Mouse (Mus musculus) lung, postnatal 36 days (tissue): ENCODE measurements around the gene Rps15.

Experiments used
- DNase-seq: peaks from one replicate; pipeline ENCODE4 v3.0.0; 2022; ENCODE audit warnings: mixed read lengths

Gene Rps15

GRCm38 (mm10) chr10:80261585-80261968 is 30.7 kb upstream of the Rps15 start:
- DNase-seq = peak; percentile 100

GRCm38 (mm10) chr10:80262169-80262568 is 30.1 kb upstream of the Rps15 start:
- DNase-seq = no peak

- no peak for DNase-seq
These were observed 29.4 kb upstream of the Rps15 start for GRCm38 (mm10) chr10:80262776-80263365.

GRCm38 (mm10) chr10:80264341-80265148 is 27.7 kb upstream of the Rps15 start:
- DNase-seq = peak; percentile 99

- no peak for DNase-seq
These were observed 27.1 kb upstream of the Rps15 start for GRCm38 (mm10) chr10:80265149-80265486.

- DNase-seq = no peak
These were observed 22.2 kb upstream of the Rps15 start for GRCm38 (mm10) chr10:80270099-80270498.

- DNase-seq = no peak
These were observed 21.5 kb upstream of the Rps15 start for GRCm38 (mm10) chr10:80270734-80271181.

- no peak for DNase-seq
These were observed 20.9 kb upstream of the Rps15 start for GRCm38 (mm10) chr10:80271186-80271843.

GRCm38 (mm10) chr10:80271870-80272585 is 20.2 kb upstream of the Rps15 start:
- DNase-seq = peak; percentile 34

- peak; percentile 73 for DNase-seq
These were observed 18.4 kb upstream of the Rps15 start for GRCm38 (mm10) chr10:80273847-80274246.

- peak; percentile 46 for DNase-seq
These were observed 16.0 kb upstream of the Rps15 start for GRCm38 (mm10) chr10:80276238-80276637.

- DNase-seq = no peak
These were observed 13.9 kb upstream of the Rps15 start for GRCm38 (mm10) chr10:80278390-80278789.

GRCm38 (mm10) chr10:80279273-80279672 is 13.0 kb upstream of the Rps15 start:
- no peak for DNase-seq

GRCm38 (mm10) chr10:80281304-80281703 is 10.9 kb upstream of the Rps15 start:
- DNase-seq = peak; percentile 81

GRCm38 (mm10) chr10:80281921-80282371 is 10.3 kb upstream of the Rps15 start:
- peak; percentile 86 for DNase-seq

- DNase-seq = peak; percentile 70
These were observed 9.5 kb upstream of the Rps15 start for GRCm38 (mm10) chr10:80282481-80283441.

GRCm38 (mm10) chr10:80285222-80286070 is 6.8 kb upstream of the Rps15 start:
- DNase-seq = no peak

- no peak for DNase-seq
These were observed 4.2 kb upstream of the Rps15 start for GRCm38 (mm10) chr10:80288097-80288496.

- DNase-seq = no peak
These were observed 3.6 kb upstream of the Rps15 start for GRCm38 (mm10) chr10:80288657-80289056.

GRCm38 (mm10) chr10:80293325-80293724 is 1.1 kb downstream of the Rps15 start:
- DNase-seq = no peak

GRCm38 (mm10) chr10:80294311-80294710 is 2.1 kb downstream of the Rps15 start:
- no peak for DNase-seq
